Mouse (Mus musculus): ENCODE results near the gene Tmem178. TPM values are rescaled to one million over a fixed set of nuclear protein-coding genes. Genes with fewer than 3 reads are reported as not detected.

Tmem178 gene
- polyA plus RNA-seq, 1 experiment from 2014 or later = 46.0 TPM

- Histone ChIP-seq H3K9ac (ENCODE audit: low read depth, low read length) (no peak overlapping the region), H3K27me3 (ENCODE audit: insufficient read depth, low read length) (no peaks in the 10 kb centered on the region), H3K27ac (no peak overlapping the region), H3K9me3 (replicated peaks; ENCODE audit: low read length) (no peaks in the 10 kb centered on the region), H3K36me3 (ENCODE audit: insufficient read depth, low read length) (no peaks in the 10 kb centered on the region), H3K4me1 (replicated peaks; ENCODE audit: insufficient read depth, low read length) (0 out of 2 replicates have a peak, but pooled peaks cover 2% of the 10 kb centered on the region), H3K4me3 (replicated peaks; ENCODE audit: low read depth, low read length) (no peak overlapping the region), H3K4me2 (ENCODE audit: low read length) (no peak overlapping the region)
- ATAC-seq (replicated peaks; ENCODE audit: low FRiP score, low read depth) (no peak; the same call in 1 of the 2 replicates), DNase-seq (ENCODE audit: low spot score) (no peak)
- TF ChIP-seq CTCF (IDR thresholded peaks at IDR 0.05; ENCODE audit: low read depth) = no peak
- WGBS = 57% methylated on average over 12 of the region's 12 CpGs
These were observed 37.4 kb downstream of the Tmem178 start for GRCm38 (mm10) chr17:80981721-80982411.

DNA sequence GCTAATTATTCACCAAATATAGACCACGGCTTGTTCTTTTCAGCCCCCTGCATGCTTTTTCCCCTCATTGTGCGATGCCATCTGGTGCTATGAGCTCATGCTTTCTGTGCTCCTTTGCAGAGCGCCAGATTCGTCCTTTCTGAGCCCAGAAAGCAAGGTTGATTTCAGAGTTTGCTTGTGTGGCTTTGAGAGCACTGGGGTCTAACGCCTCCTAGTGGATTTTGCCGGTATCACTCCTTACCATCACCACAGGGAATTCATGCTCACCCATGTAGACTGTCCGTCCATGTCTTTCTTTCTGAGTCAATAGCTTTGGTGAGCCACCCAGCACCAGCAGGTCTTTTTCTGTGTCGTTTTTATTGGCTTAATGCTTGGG lies 38.0 kb downstream of the Tmem178 start:
- no peak overlapping the region for H3K4me2 ChIP-seq (ENCODE audit: low read length)
- H3K4me3 ChIP-seq (replicated peaks; ENCODE audit: low read depth, low read length) = no peak overlapping the region
- peak; percentile 94 for TF ChIP-seq CTCF (IDR thresholded peaks at IDR 0.05; ENCODE audit: low read depth)
- H3K27me3 ChIP-seq (ENCODE audit: insufficient read depth, low read length) = no peaks in the 10 kb centered on the region
- H3K9ac ChIP-seq (ENCODE audit: low read depth, low read length) = no peak overlapping the region
- no peaks in the 10 kb centered on the region for H3K36me3 ChIP-seq (ENCODE audit: insufficient read depth, low read length)
- ATAC-seq (replicated peaks; ENCODE audit: low FRiP score, low read depth) = no peak
- no peaks in the 10 kb centered on the region for H3K9me3 ChIP-seq (replicated peaks; ENCODE audit: low read length)
- H3K4me1 ChIP-seq (replicated peaks; ENCODE audit: insufficient read depth, low read length) = 0 out of 2 replicates have a peak, but pooled peaks cover 2% of the 10 kb centered on the region
- peak; percentile 86 for DNase-seq (ENCODE audit: low spot score)
- 11% methylated on average over 8 of the region's 8 CpGs for WGBS
- no peak overlapping the region for H3K27ac ChIP-seq

DNA sequence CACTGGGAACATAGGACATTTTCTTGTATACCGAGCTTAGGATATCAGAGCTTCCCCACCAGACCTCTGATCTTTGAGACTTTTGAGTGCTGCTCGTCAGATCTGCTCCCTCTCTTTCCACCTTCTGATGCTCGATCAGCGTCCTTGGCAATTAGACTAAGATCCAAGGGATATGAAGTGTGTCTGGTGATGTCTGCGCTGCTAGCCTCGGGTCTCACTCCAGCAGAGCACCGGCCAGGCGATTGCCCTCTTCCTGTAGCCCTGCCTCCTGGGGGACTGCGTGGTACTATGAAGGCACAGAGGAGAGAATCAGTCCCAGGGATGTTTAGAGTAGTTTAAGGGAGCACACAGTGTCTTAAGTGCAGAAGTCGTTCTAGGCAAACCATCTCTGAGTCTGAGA lies 38.5 kb downstream of the Tmem178 start:
- Histone ChIP-seq H3K4me3 (replicated peaks; ENCODE audit: low read depth, low read length) (no peak overlapping the region), H3K4me1 (replicated peaks; ENCODE audit: insufficient read depth, low read length) (0 out of 2 replicates have a peak, but pooled peaks cover 2% of the 10 kb centered on the region), H3K9me3 (replicated peaks; ENCODE audit: low read length) (no peaks in the 10 kb centered on the region), H3K4me2 (ENCODE audit: low read length) (no peak overlapping the region), H3K27me3 (ENCODE audit: insufficient read depth, low read length) (no peaks in the 10 kb centered on the region), H3K36me3 (ENCODE audit: insufficient read depth, low read length) (no peaks in the 10 kb centered on the region), H3K27ac (no peak overlapping the region), H3K9ac (ENCODE audit: low read depth, low read length) (no peak overlapping the region)
- no peak for TF ChIP-seq CTCF (IDR thresholded peaks at IDR 0.05; ENCODE audit: low read depth)
- no peak for DNase-seq (ENCODE audit: low spot score)
- ATAC-seq (replicated peaks; ENCODE audit: low FRiP score, low read depth) = no peak
- 78% methylated on average over 10 of the region's 10 CpGs for WGBS

DNA sequence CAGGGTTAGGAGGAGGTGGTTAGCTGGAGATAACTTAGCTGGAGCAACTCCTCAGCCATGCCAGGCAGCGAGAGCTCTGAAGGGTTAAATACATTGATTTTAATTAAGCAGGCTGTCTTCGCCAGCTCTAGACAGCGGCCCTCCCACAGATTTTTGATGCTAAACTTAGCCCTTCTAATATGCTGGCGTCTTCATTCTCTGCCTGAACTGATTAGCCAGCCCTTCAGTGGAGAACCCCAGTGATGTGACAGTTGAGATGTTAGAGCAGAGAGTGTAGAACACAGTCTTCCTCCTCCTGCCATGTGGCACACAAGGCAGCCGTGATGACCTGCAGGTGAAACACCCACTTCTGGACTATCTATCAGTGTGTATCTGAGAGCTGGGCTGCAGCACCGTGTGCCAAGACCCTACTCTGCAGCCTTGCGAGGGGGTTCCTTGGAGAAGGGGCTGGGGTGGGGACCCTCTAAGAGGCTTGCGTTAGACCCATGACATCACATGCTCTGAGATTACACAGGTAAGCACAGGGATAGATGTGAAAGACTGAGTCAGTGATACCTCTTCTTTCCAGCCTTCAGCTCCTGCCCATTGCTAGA lies 47.2 kb downstream of the Tmem178 start:
- DNase-seq (ENCODE audit: low spot score) (no peak), ATAC-seq (replicated peaks; ENCODE audit: low FRiP score, low read depth) (no peak)
- no peaks in the 10 kb centered on the region for H3K9me3 ChIP-seq (replicated peaks; ENCODE audit: low read length)
- 54% methylated on average over 8 of the region's 8 CpGs for WGBS
- no peak overlapping the region for H3K9ac ChIP-seq (ENCODE audit: low read depth, low read length)
- no peaks in the 10 kb centered on the region for H3K36me3 ChIP-seq (ENCODE audit: insufficient read depth, low read length)
- no peak overlapping the region for H3K27ac ChIP-seq
- H3K4me2 ChIP-seq (ENCODE audit: low read length) = no peak overlapping the region
- no peaks in the 10 kb centered on the region for H3K27me3 ChIP-seq (ENCODE audit: insufficient read depth, low read length)
- no peak for TF ChIP-seq CTCF (IDR thresholded peaks at IDR 0.05; ENCODE audit: low read depth)
- no peaks in the 10 kb centered on the region for H3K4me1 ChIP-seq (replicated peaks; ENCODE audit: insufficient read depth, low read length)
- H3K4me3 ChIP-seq (replicated peaks; ENCODE audit: low read depth, low read length) = no peak overlapping the region

DNA sequence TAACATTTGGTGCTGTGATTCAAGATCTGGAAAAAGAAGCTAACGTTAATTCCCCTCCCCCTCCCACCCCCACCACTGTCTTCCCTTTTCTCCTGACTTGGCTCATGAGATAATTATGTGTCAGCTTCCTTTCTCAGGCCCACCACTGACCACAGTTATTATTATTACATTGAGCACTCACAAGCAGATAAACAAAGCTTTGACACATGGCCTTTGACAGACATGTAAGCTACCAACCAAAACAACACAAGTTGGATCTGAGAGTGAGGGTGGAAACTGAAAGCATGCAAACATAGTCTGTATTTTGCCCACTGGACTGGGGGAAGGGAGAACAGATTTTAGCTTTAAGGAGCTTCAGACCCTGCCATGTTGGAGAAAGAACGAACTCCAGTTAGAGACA lies 52.8 kb downstream of the Tmem178 start:
- Histone ChIP-seq H3K9me3 (replicated peaks; ENCODE audit: low read length) (no peaks in the 10 kb centered on the region), H3K4me3 (replicated peaks; ENCODE audit: low read depth, low read length) (no peak overlapping the region), H3K27me3 (ENCODE audit: insufficient read depth, low read length) (no peaks in the 10 kb centered on the region), H3K36me3 (ENCODE audit: insufficient read depth, low read length) (no peaks in the 10 kb centered on the region), H3K4me1 (replicated peaks; ENCODE audit: insufficient read depth, low read length) (no peaks in the 10 kb centered on the region), H3K9ac (ENCODE audit: low read depth, low read length) (no peak overlapping the region), H3K27ac (no peak overlapping the region), H3K4me2 (ENCODE audit: low read length) (no peak overlapping the region)
- no peak for ATAC-seq (replicated peaks; ENCODE audit: low FRiP score, low read depth)
- no peak for TF ChIP-seq CTCF (IDR thresholded peaks at IDR 0.05; ENCODE audit: low read depth)
- DNase-seq (ENCODE audit: low spot score) = no peak
- WGBS = 74% methylated on average over 2 of the region's 2 CpGs

DNA sequence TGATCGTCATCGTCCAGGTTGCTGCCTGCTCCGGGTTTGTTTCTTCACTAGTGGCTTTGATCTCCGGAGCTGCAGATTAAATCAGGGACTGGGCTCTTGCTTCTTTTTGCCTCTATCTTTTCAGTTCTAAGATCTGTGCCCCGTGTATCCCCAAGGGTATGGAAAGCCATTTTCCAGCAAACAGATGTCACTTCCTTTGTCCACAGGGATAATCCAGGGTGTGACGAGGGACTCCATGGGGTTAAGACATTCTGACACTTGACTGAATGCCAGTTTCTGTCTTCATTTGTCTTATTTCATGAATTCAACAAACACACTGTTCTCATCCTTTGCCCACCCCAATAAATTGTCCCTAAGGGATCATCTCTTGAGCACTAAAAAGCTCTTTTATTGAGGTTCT lies 54.5 kb downstream of the Tmem178 start:
- H3K27ac ChIP-seq = no peak overlapping the region
- no peaks in the 10 kb centered on the region for H3K4me1 ChIP-seq (replicated peaks; ENCODE audit: insufficient read depth, low read length)
- DNase-seq (ENCODE audit: low spot score) = no peak
- H3K9me3 ChIP-seq (replicated peaks; ENCODE audit: low read length) = no peaks in the 10 kb centered on the region
- H3K4me3 ChIP-seq (replicated peaks; ENCODE audit: low read depth, low read length) = no peak overlapping the region
- H3K36me3 ChIP-seq (ENCODE audit: insufficient read depth, low read length) = no peaks in the 10 kb centered on the region
- H3K9ac ChIP-seq (ENCODE audit: low read depth, low read length) = no peak overlapping the region
- no peak for ATAC-seq (replicated peaks; ENCODE audit: low FRiP score, low read depth)
- 68% methylated on average over 6 of the region's 6 CpGs for WGBS
- no peak overlapping the region for H3K4me2 ChIP-seq (ENCODE audit: low read length)
- H3K27me3 ChIP-seq (ENCODE audit: insufficient read depth, low read length) = no peaks in the 10 kb centered on the region
- TF ChIP-seq CTCF (IDR thresholded peaks at IDR 0.05; ENCODE audit: low read depth) = no peak
